Mouse (Mus musculus) brain, adult 2 months (tissue): Measurements from ENCODE around the gene Zfp956.

Experiments
- DNase-seq: peaks from one replicate; pipeline ENCODE4 v3.0.0; 2011; ENCODE audit warnings: low read depth, low spot score

Gene Zfp956

DNA sequence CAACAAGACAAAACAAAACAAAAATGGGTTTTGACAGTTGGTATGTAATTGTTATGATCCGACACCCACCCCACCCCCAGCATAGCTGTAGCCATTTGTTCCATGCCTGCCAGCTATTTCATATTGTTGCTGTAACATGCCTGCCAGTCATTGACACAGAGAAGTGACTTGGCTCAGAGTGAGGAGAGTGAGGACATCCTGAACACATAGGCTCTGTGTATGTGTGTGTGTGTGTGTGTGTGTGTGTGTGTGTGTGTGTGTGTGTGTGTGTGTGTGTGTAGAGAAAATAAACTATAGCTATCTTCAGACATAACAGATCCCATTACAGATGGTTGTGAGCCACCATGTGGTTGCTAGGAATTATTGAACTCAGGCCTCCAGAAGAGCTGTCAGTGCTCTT, 15.0 kb downstream of the Zfp956 start:
- DNase-seq, result peak; percentile 27

DNA sequence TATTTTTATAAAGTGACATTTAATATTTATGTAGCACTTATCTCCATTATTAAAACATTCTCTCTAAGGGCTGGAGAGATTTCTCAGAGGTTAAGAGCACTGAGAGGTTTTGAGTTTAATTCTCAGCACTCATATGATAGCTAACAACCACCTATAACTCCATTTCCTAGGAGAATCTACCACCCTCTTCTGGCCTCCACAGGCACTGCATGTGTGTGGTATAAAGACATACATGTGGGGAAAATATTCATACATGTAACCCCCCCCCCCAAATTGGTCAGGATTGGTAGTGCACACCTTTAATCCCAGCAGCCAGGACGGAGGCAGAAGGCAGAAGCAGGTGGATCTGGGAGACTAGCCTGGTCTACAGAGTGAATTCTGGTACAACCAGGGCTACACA, 21.4 kb downstream of the Zfp956 start:
- DNase-seq, result no peak

DNA sequence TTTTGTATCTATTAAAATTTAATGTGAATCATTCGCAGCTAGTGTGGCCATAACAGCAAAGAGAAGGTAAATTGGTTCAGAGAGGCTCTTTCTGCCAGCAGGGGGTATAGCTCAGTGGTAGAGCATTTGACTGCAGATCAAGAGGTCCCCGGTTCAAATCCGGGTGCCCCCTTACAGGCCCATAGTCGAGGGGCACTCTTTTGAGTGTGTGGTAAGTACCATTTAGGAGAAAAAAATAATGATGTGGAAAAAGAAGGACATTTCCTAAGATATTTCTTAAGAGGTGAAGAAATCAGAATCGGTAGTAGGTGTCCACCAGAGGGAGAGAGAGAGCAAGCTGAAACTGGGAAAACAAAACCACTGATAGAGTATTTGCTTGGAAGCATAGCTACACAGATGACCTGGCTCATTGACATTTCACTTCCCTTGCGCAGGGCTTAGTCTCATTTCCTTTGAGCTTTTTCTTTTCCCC, 25.7 kb downstream of the Zfp956 start:
- peak; percentile 84 for DNase-seq

DNA sequence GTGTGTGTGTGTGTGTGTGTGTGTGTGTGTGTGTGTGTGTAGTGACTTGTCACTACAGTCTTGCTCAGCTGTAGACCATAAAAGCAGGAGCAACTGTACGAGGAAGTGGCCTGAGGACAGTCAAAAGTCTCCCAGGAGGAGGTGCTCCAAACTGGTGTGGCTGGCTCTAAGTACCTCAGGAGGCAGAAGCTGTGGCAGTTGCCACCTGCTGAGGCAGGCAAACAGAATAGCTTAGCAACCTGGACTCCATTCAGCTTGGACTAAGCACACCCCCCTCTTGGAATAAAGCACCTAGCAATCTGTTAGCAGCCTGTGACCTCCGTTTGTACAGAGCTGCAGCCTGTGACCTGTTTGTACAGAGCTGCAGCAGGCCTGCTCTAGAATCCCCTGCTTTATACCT, 30.7 kb downstream of the Zfp956 start:
- peak; percentile 60 for DNase-seq

DNA sequence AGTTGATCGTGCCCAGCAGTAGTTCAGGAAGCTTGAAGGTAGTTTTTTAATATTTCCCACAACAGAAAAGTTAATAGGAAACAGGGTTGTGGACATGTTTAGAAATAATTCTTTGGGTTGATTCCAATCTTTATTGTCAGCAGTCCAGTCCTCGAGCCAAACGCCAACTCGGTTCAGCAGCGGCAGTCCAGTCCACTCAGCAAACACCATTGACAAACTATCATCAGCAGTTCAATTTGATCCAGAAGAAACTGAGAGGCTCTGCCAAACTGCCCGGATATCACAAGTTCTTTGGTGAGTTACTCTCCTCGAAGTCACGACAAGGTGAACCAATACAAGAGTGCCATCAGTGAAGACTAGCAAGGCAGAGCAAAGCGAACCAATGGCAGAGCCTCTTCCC, 42.5 kb downstream of the Zfp956 start:
- no peak for DNase-seq

DNA sequence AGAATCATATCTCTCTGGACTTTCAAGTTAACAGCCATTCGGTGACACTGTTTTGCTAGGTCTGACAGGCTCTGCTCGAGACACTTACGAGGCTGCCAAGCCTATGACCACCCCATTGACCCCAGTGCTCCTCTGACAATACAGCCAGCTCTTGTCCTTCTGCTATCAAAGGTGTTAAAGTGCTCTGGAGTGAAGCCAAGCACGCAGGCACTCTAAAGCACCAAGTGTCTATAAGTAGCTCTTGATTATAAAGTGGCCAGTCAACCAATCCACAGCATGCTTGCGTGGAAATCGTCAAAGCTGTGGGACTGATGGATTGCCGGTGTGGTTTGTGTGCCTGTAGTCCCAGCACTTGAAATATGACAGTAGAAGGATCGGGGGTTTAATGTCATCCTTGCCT, 57.5 kb downstream of the Zfp956 start:
- DNase-seq, result no peak
